8 mouse cellular contexts compared by ENCODE assay signal in genomic region chr6:91473805-91474440, GRCm38 (mm10). TPM values are rescaled to one million over a fixed set of nuclear protein-coding genes. Genes with fewer than 3 reads are reported as not detected.
A peak's percentile ranks its signal among the peaks of the same experiment; 100 is the strongest.
DNase-seq lines count a peak whose midpoint lies in the region; ATAC-seq and TF ChIP-seq lines count a peak whose summit lies in the region.

No protein-coding gene starts in this region.

- H3K4me3 ChIP-seq in cerebellum, adult 2 months (replicated peaks; ENCODE audit: insufficient read depth, low read depth, low read length), result peak overlapping the region; percentile 85
- H3K4me3 ChIP-seq in CH12.LX (replicated peaks in 1 of 3; ENCODE audit: low read depth in 2 of 3, low read length in 2 of 3, poor library complexity in 1 of 3), result peak overlapping the region; percentile 92 to 93 (median 93)
- H3K4me3 ChIP-seq in forebrain, embryonic 10.5 days, result peak overlapping the region; percentile 63
- H3K4me3 ChIP-seq in limb, embryonic 15.5 days, result peak overlapping the region; percentile 79
- peak overlapping the region; percentile 63 for H3K4me3 ChIP-seq in neural tube, embryonic 15.5 days (replicated peaks)

- no peak for DNase-seq in cerebellum, adult 2 months
- no peak for DNase-seq in cerebellum, adult 9-11 months
- peak; percentile 22 for DNase-seq in CH12.LX (ENCODE audit: extremely low read depth)
- no peak for DNase-seq in forebrain, embryonic 10.5 days (ENCODE audit: extremely low spot score, low spot score)
- DNase-seq in cerebellum, postnatal 4 days (ENCODE audit: low spot score in 2 of 2), result no peak
- no peak for DNase-seq in urinary bladder, postnatal 4 days (ENCODE audit: low spot score in 2 of 2)

- H3K27me3 ChIP-seq in cerebellum, adult 2 months (ENCODE audit: control insufficient read depth, insufficient read depth, low read length), result no peaks in the 10 kb centered on the region
- no peaks in the 10 kb centered on the region for H3K27me3 ChIP-seq in CH12.LX (replicated peaks)
- H3K27me3 ChIP-seq in forebrain, embryonic 10.5 days (ENCODE audit: poor library complexity, severe bottlenecking), result no peaks in the 10 kb centered on the region
- H3K27me3 ChIP-seq in limb, embryonic 15.5 days, result no peaks in the 10 kb centered on the region
- H3K27me3 ChIP-seq in neural tube, embryonic 15.5 days (replicated peaks), result no peaks in the 10 kb centered on the region

- H3K79me2 ChIP-seq in CH12.LX (replicated peaks; ENCODE audit: control insufficient read depth, extremely low read depth, insufficient read depth, poor library complexity, severe bottlenecking), result peaks cover 42% of the 10 kb centered on the region

- dilution Hi-C loops in CH12.LX (cut with MboI; ENCODE audit: extremely low pct_ligation_motif_present, extremely low pct_unique_long_range_greater_than_20kb, low sequenced_read_pairs), result no loop called here

- no peak for TF ChIP-seq RAD21 in CH12.LX (IDR thresholded peaks at IDR 0.05; ENCODE audit: low read depth, low read length)

- peaks cover 2% of the 10 kb centered on the region; the same call in 1 of the 2 replicates for H3K4me1 ChIP-seq in cerebellum, adult 2 months (ENCODE audit: control insufficient read depth, insufficient read depth, low read length)
- H3K4me1 ChIP-seq in CH12.LX (ENCODE audit: control insufficient read depth in 1 of 2, insufficient read depth in 2 of 2), result peaks cover 16 to 54% of the 10 kb centered on the region in 2 experiments
- peaks cover 32% of the 10 kb centered on the region for H3K4me1 ChIP-seq in forebrain, embryonic 10.5 days
- peaks cover 21% of the 10 kb centered on the region for H3K4me1 ChIP-seq in limb, embryonic 15.5 days
- H3K4me1 ChIP-seq in neural tube, embryonic 15.5 days, result peaks cover 34% of the 10 kb centered on the region

- H3K4me2 ChIP-seq in CH12.LX (ENCODE audit: insufficient read depth, low read depth, poor library complexity, severe bottlenecking), result peak overlapping the region; percentile 90
- H3K4me2 ChIP-seq in limb, embryonic 15.5 days, result peak overlapping the region; percentile 76
- peak overlapping the region; percentile 74 for H3K4me2 ChIP-seq in neural tube, embryonic 15.5 days

- H3K9ac ChIP-seq in CH12.LX (ENCODE audit: insufficient read depth, low read depth), result peak overlapping the region; percentile 73
- H3K9ac ChIP-seq in limb, embryonic 15.5 days, result peak overlapping the region; percentile 75
- H3K9ac ChIP-seq in neural tube, embryonic 15.5 days (replicated peaks), result peak overlapping the region; percentile 66

- peak; percentile 24 for ATAC-seq in limb, embryonic 15.5 days (ENCODE audit: insufficient number of reproducible peaks, low FRiP score, low TSS enrichment, low read depth)
- peak; percentile 48 for ATAC-seq in neural tube, embryonic 15.5 days (ENCODE audit: low FRiP score)

- under 1% methylated on average over 27 of the region's 27 CpGs for WGBS in cerebellum, adult 2 months
- under 1% methylated on average over 27 of the region's 27 CpGs for WGBS in forebrain, embryonic 10.5 days
- WGBS in limb, embryonic 15.5 days, result under 1% methylated on average over 27 of the region's 27 CpGs
- WGBS in neural tube, embryonic 15.5 days, result under 1% methylated on average over 27 of the region's 27 CpGs

- no peak for TF ChIP-seq EP300 in CH12.LX (IDR thresholded peaks at IDR 0.05; ENCODE audit: low read length)

- no peak for TF ChIP-seq CTCF in cerebellum, adult 2 months (IDR thresholded peaks at IDR 0.05; ENCODE audit: borderline replicate concordance, insufficient read depth, low read depth, low read length)
- TF ChIP-seq CTCF in CH12.LX (conservative IDR thresholded peaks at IDR 0.05 in 1 of 2, IDR thresholded peaks at IDR 0.05 in 1 of 2; ENCODE audit: low read depth in 2 of 2, low read length in 2 of 2), result no peak

- no peak overlapping the region for H3K27ac ChIP-seq in cerebellum, adult 2 months (ENCODE audit: insufficient read depth, low read length)
- H3K27ac ChIP-seq in CH12.LX (ENCODE audit: insufficient read depth, low read depth), result peak overlapping the region; percentile 17; the same call in 1 of the 2 replicates
- H3K27ac ChIP-seq in forebrain, embryonic 10.5 days, result peak overlapping the region; percentile 84
- H3K27ac ChIP-seq in limb, embryonic 15.5 days, result peak overlapping the region; percentile 76
- peak overlapping the region; percentile 69 for H3K27ac ChIP-seq in neural tube, embryonic 15.5 days (replicated peaks)

- H3K9me3 ChIP-seq in CH12.LX (replicated peaks; ENCODE audit: low read length), result no peaks in the 10 kb centered on the region
- no peaks in the 10 kb centered on the region for H3K9me3 ChIP-seq in forebrain, embryonic 10.5 days
- H3K9me3 ChIP-seq in limb, embryonic 15.5 days, result no peaks in the 10 kb centered on the region
- H3K9me3 ChIP-seq in neural tube, embryonic 15.5 days (replicated peaks), result no peaks in the 10 kb centered on the region

- H3K36me3 ChIP-seq in CH12.LX (replicated peaks in 1 of 2; ENCODE audit: control insufficient read depth in 1 of 2, insufficient read depth in 1 of 2, low read length in 1 of 2), result peaks cover 17 to 59% of the 10 kb centered on the region in 2 experiments
- H3K36me3 ChIP-seq in forebrain, embryonic 10.5 days (replicated peaks), result peaks cover 58% of the 10 kb centered on the region
- H3K36me3 ChIP-seq in limb, embryonic 15.5 days, result peaks cover 46% of the 10 kb centered on the region
- H3K36me3 ChIP-seq in neural tube, embryonic 15.5 days, result peaks cover 21% of the 10 kb centered on the region

- no peak for TF ChIP-seq POLR2A in cerebellum, adult 2 months (IDR thresholded peaks at IDR 0.05; ENCODE audit: borderline replicate concordance, insufficient read depth, low read length)
- TF ChIP-seq POLR2A in CH12.LX (IDR thresholded peaks at IDR 0.05; ENCODE audit: low read depth, low read length), result no peak

- in situ Hi-C loops in CH12.LX (cut with MboI; ENCODE audit: low pct_ligation_motif_present, low pct_unique_long_range_greater_than_20kb, low sequenced_read_pairs), result no loop called here

TF ChIP-seq in CH12.LX, 34 proteins besides CTCF, POLR2A, EP300 and RAD21 (continues in another document):
- no peak for TF ChIP-seq E2F4 (IDR thresholded peaks at IDR 0.05; ENCODE audit: insufficient replicate concordance, low read depth, low read length)
- no peak for TF ChIP-seq ETS1 (conservative IDR thresholded peaks at IDR 0.05; ENCODE audit: low read depth, low read length)
- TF ChIP-seq PAX5 (IDR thresholded peaks at IDR 0.05; ENCODE audit: low read length), result no peak
- TF ChIP-seq NRF1 (IDR thresholded peaks at IDR 0.05; ENCODE audit: low read depth, low read length), result no peak
- no peak for TF ChIP-seq ZMIZ1 (IDR thresholded peaks at IDR 0.05; ENCODE audit: low read depth, low read length)
- TF ChIP-seq MAX (IDR thresholded peaks at IDR 0.05; ENCODE audit: low read length), result no peak
- TF ChIP-seq USF2 (conservative IDR thresholded peaks at IDR 0.05; ENCODE audit: low read depth, low read length), result no peak
- no peak for TF ChIP-seq SMC3 (IDR thresholded peaks at IDR 0.05; ENCODE audit: low read depth, low read length)
- TF ChIP-seq GABPA (IDR thresholded peaks at IDR 0.05; ENCODE audit: insufficient replicate concordance, low read depth, low read length), result no peak
- TF ChIP-seq MEF2A (IDR thresholded peaks at IDR 0.05; ENCODE audit: borderline replicate concordance, low read depth, low read length), result no peak
- TF ChIP-seq CHD1 (IDR thresholded peaks at IDR 0.05; ENCODE audit: low read depth, low read length), result peak; percentile 48; the same call in 1 of the 2 replicates
- no peak for TF ChIP-seq MYC (IDR thresholded peaks at IDR 0.05; ENCODE audit: low read depth, low read length)
- no peak for TF ChIP-seq RCOR1 (conservative IDR thresholded peaks at IDR 0.05; ENCODE audit: low read depth, low read length)
- peak; percentile 89 for TF ChIP-seq SIN3A (IDR thresholded peaks at IDR 0.05; ENCODE audit: low read length)
- no peak for TF ChIP-seq MAFK (IDR thresholded peaks at IDR 0.05; ENCODE audit: insufficient replicate concordance, low read length)

RNA-seq across cellular contexts. Expression of gene Tmem43, which starts 0.4 kb away (rescaled TPM):
- 32.1 and 32.7 TPM in 2 replicates for polyA plus RNA-seq in cerebellum, adult 2 months (2012; rRNA removed)
- total RNA-seq in CH12.LX (2012; rRNA removed), result 27.8 and 29.7 TPM in 2 replicates
- 24.5 and 25.0 TPM in 2 replicates for total RNA-seq in CH12.LX (2014; rRNA removed)
- polyA plus RNA-seq in CH12.LX (2012; ENCODE audit: insufficient read length, low read depth), result 16.1 and 19.2 TPM in 2 replicates
- polyA plus RNA-seq in forebrain, embryonic 10.5 days (2016; fragmentation: Nextera tagmentation; extraction: Ambion mirVana), result 70.6 and 72.1 TPM in 2 replicates
- polyA plus RNA-seq in limb, embryonic 15.5 days (2015; fragmentation: Nextera tagmentation; extraction: Ambion mirVana), result 81.3 and 89.9 TPM in 2 replicates
- polyA plus RNA-seq in neural tube, embryonic 15.5 days (2015; fragmentation: Nextera tagmentation; extraction: Ambion mirVana), result 41.8 and 42.9 TPM in 2 replicates

RNA-seq across cellular contexts. Expression of gene Chchd4, which starts 0.6 kb away (rescaled TPM):
- polyA plus RNA-seq in cerebellum, adult 2 months (2012; rRNA removed), result 14.5 and 14.9 TPM in 2 replicates
- total RNA-seq in CH12.LX (2012; rRNA removed), result 30.1 and 40.8 TPM in 2 replicates
- 49.7 and 56.5 TPM in 2 replicates for total RNA-seq in CH12.LX (2014; rRNA removed)
- polyA plus RNA-seq in CH12.LX (2012; ENCODE audit: insufficient read length, low read depth), result 41.4 and 45.0 TPM in 2 replicates
- polyA plus RNA-seq in forebrain, embryonic 10.5 days (2016; fragmentation: Nextera tagmentation; extraction: Ambion mirVana), result 40.9 TPM in 2 replicates
- 18.9 and 21.8 TPM in 2 replicates for polyA plus RNA-seq in limb, embryonic 15.5 days (2015; fragmentation: Nextera tagmentation; extraction: Ambion mirVana)
- polyA plus RNA-seq in neural tube, embryonic 15.5 days (2015; fragmentation: Nextera tagmentation; extraction: Ambion mirVana), result 40.0 and 40.3 TPM in 2 replicates

RNA-seq across cellular contexts. Expression of gene Xpc, which starts 41.8 kb away (rescaled TPM):
- polyA plus RNA-seq in cerebellum, adult 2 months (2012; rRNA removed), result 13.2 and 14.4 TPM in 2 replicates
- total RNA-seq in CH12.LX (2012; rRNA removed) (10.5 and 11.7 TPM in 2 replicates), CH12.LX (2014; rRNA removed) (6.7 and 7.8 TPM in 2 replicates)
- polyA plus RNA-seq in CH12.LX (2012; ENCODE audit: insufficient read length, low read depth), result 8.2 and 10.9 TPM in 2 replicates
- 22.7 and 23.2 TPM in 2 replicates for polyA plus RNA-seq in forebrain, embryonic 10.5 days (2016; fragmentation: Nextera tagmentation; extraction: Ambion mirVana)
- polyA plus RNA-seq in limb, embryonic 15.5 days (2015; fragmentation: Nextera tagmentation; extraction: Ambion mirVana), result 13.9 and 14.2 TPM in 2 replicates
- 16.5 and 17.4 TPM in 2 replicates for polyA plus RNA-seq in neural tube, embryonic 15.5 days (2015; fragmentation: Nextera tagmentation; extraction: Ambion mirVana)

RNA-seq across cellular contexts. Expression of gene Lsm3, which starts 41.8 kb away (rescaled TPM):
- polyA plus RNA-seq in cerebellum, adult 2 months (2012; rRNA removed), result 51.3 and 51.8 TPM in 2 replicates
- total RNA-seq in CH12.LX (2012; rRNA removed) (148 and 195 TPM in 2 replicates), CH12.LX (2014; rRNA removed) (509 and 526 TPM in 2 replicates)
- 248 and 258 TPM in 2 replicates for polyA plus RNA-seq in CH12.LX (2012; ENCODE audit: insufficient read length, low read depth)
- polyA plus RNA-seq in forebrain, embryonic 10.5 days (2016; fragmentation: Nextera tagmentation; extraction: Ambion mirVana), result 433 and 450 TPM in 2 replicates
- 186 and 202 TPM in 2 replicates for polyA plus RNA-seq in limb, embryonic 15.5 days (2015; fragmentation: Nextera tagmentation; extraction: Ambion mirVana)
- polyA plus RNA-seq in neural tube, embryonic 15.5 days (2015; fragmentation: Nextera tagmentation; extraction: Ambion mirVana), result 147 and 168 TPM in 2 replicates
